Mouse (Mus musculus): ENCODE data around the gene Prap1. TPM values are rescaled to one million over a fixed set of nuclear protein-coding genes. Genes with fewer than 3 reads are reported as not detected.

Prap1 gene
- not detected in 2 replicates for polyA plus RNA-seq (2016; fragmentation: Nextera tagmentation; extraction: Ambion mirVana)

DNA sequence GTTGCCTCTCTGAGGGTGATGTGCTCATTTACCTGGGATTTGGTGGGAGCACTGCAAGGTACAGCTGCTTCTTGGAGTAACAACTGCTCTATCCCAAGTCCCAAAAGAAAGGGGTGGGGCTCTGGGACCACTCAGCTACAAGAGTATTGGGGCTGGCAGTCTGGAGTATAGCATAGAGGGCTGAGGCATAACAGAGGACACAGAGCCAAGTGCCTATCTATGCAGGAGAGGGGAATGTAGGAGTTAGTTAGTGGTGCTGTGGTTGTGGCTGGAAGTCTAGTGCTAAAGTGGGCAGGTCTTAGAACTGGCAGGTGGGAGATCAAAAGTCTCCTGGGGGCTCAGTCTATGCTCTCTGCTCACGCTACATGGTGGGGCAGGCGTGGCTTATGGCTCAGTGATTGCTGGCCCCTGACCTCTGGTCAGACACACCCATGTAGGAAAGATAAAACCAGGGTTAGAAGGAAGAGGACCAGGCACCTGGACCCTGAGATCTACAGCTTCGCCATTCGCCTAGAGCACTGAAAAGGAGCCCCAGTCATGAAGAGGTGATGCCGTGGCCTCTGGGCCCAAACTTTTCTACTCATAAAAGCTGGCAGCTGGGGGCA lies at the start of gene Prap1:
Prap1 (plus strand) TSS at position 472 of the 605 bp plus-strand sequence.
- H3K36me3 ChIP-seq (replicated peaks) = no peaks in the 10 kb centered on the region
- 76% methylated on average over 5 of the region's 5 CpGs for WGBS
- 0 out of 2 replicates have a peak, but pooled peaks cover 3% of the 10 kb centered on the region for H3K27me3 ChIP-seq (replicated peaks; ENCODE audit: low read depth, poor library complexity, severe bottlenecking)
- H3K27ac ChIP-seq (replicated peaks) = no peak within 1 kb of the TSS
- no peak within 1 kb of the TSS for H3K4me3 ChIP-seq
- no peaks in the 10 kb centered on the region for H3K9me3 ChIP-seq
- peaks cover 9% of the 10 kb centered on the region for H3K4me1 ChIP-seq
- DNase-seq (ENCODE audit: low spot score) = no peak

DNA sequence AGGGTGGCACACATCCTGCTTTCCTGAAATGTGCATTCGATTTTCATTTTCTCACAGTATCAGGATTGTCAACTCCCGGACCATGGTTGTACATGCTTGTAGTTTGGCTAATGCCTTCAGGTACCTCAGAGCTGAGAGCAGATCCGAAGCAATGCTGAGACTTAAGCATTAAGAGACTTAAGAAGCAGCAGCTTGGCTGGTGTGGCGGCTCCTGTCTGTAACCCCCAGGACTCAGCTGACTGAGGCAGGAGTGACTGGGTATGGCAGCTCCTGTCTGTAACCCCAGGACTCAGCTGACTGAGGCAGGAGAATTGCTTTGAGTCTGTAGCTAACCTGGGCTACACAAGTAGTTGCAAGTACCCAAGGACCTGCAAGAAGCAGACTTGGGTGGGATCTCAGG lies 47.6 kb upstream of the Prap1 start:
- Histone ChIP-seq H3K27ac (replicated peaks) (no peak overlapping the region), H3K36me3 (replicated peaks) (peaks cover 7% of the 10 kb centered on the region), H3K4me3 (no peak overlapping the region), H3K4me1 (peaks cover 22% of the 10 kb centered on the region), H3K27me3 (replicated peaks; ENCODE audit: low read depth, poor library complexity, severe bottlenecking) (peaks cover 72% of the 10 kb centered on the region), H3K9me3 (no peaks in the 10 kb centered on the region)
- no peak for DNase-seq (ENCODE audit: low spot score)
- 81% methylated on average over 4 of the region's 4 CpGs for WGBS

DNA sequence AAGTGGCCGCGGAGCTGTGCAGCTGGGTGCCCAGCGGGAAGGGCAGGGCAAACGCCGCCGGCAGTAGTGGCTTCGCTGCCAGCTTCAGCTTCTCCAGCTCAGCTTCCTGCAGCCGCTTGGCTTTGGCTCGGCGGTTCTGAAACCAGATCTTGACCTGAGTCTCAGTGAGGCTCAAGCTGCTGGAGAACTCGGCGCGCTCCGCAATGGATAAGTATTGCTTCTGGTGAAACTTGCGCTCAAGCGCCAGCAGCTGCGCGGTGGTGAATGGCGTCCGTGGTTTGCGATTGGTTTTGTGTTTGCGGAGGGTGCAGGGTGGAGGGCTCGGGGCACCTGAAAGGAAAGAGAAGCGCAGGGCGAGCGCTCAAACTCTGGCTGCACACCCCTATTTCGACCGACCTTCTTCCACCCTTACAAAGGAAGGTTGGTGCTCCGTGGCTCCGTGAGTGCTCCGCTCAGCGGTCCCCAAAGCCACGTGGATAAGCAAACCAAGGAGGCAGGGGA lies 45.3 kb upstream of the Prap1 start:
- Histone ChIP-seq H3K27me3 (replicated peaks; ENCODE audit: low read depth, poor library complexity, severe bottlenecking) (peaks cover 95% of the 10 kb centered on the region), H3K4me3 (peak overlapping the region; percentile 53), H3K36me3 (replicated peaks) (no peaks in the 10 kb centered on the region), H3K4me1 (peaks cover 22% of the 10 kb centered on the region), H3K27ac (replicated peaks) (no peak overlapping the region; the same call in 1 of the 2 replicates), H3K9me3 (no peaks in the 10 kb centered on the region)
- peak; percentile 67 for DNase-seq (ENCODE audit: low spot score)
- under 1% methylated on average over 33 of the region's 33 CpGs for WGBS

DNA sequence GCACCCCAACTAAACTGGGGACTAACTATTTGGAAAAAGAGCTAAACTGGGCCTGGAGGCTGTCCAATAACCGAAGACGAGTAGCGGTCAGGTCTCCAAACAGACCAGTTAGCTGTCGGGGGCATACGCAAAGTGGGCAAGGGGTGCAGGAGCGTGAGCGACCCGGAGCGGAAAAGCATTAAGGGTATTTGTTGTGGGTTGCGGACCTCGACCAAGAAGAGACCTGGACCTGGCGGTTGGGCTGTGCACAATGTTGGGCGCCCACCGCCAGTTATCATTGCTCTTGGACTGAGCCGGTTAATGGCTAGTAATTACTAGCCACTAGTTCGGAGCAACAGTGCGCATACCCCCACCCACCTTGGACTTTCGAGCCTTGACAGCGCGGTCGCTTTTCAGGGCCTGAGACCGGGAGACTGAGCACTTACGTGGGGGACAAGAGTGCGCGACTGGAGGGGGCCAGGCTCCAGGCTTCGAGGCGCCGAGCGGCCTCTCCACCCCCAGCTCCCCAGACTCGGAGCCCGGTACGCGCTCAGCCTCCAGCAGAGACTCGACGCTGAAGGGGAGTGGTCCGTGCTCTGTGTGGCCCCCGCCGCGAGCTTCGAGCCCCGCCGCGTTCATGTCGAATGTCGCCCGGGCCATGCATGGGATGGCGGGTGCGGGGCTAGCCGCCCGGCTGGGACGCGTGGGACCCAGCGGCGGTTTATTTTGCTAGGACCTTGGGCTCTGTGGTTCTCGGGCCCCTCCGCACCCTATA lies 44.7 kb upstream of the Prap1 start, which contains the start of gene Msx3:
Msx3 (minus strand) TSS at position 729 of the 754 bp plus-strand sequence.
- no peak within 1 kb of the TSS for H3K27ac ChIP-seq (replicated peaks)

DNA sequence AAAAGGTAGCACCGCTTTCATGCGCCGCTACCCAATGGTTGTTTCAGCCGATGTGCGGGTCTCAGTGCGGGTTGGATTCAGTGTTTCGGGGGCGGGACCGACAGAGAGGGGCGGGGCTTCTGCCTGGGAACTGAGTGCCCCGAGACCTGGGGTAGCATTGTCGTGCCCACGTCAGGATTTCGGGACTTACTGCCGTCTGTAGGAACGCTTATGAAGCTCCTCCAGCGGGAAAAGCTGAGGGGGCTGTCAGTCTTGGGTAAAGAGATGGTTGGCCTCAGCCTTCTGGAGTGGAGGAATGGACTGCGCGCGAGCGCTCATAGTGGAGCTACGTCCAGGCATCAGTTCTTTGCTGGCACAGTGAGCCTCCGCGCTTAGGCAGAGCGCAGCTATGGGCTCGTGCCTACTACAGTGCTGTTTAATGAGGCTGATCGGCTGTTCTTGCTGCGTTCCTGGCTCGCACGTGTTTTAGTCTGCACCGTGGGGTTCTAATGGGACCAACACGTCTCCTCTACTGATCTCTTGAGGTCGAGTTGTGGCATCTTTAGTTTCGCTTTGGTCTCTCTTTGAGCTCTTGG lies 44.0 kb upstream of the Prap1 start:
- peak; percentile 55 for DNase-seq (ENCODE audit: low spot score)
- Histone ChIP-seq H3K4me1 (peaks cover 22% of the 10 kb centered on the region), H3K27me3 (replicated peaks; ENCODE audit: low read depth, poor library complexity, severe bottlenecking) (peaks cover 100% of the 10 kb centered on the region), H3K9me3 (no peaks in the 10 kb centered on the region), H3K4me3 (peak overlapping the region; percentile 53), H3K27ac (replicated peaks) (no peak overlapping the region), H3K36me3 (replicated peaks) (no peaks in the 10 kb centered on the region)
- under 1% methylated on average over 34 of the region's 34 CpGs for WGBS

More for the DNA sequence above, 44.7 kb upstream of the Prap1 start, which contains the start of gene Msx3:
- peak within 1 kb of the TSS; percentile 53 for H3K4me3 ChIP-seq
- peaks cover 22% of the 10 kb centered on the region for H3K4me1 ChIP-seq
- peaks cover 100% of the 10 kb centered on the region for H3K27me3 ChIP-seq (replicated peaks; ENCODE audit: low read depth, poor library complexity, severe bottlenecking)
- WGBS = under 1% methylated on average over 56 of the region's 56 CpGs
- no peaks in the 10 kb centered on the region for H3K36me3 ChIP-seq (replicated peaks)
- DNase-seq (ENCODE audit: low spot score) = peak; percentile 53
- no peaks in the 10 kb centered on the region for H3K9me3 ChIP-seq

DNA sequence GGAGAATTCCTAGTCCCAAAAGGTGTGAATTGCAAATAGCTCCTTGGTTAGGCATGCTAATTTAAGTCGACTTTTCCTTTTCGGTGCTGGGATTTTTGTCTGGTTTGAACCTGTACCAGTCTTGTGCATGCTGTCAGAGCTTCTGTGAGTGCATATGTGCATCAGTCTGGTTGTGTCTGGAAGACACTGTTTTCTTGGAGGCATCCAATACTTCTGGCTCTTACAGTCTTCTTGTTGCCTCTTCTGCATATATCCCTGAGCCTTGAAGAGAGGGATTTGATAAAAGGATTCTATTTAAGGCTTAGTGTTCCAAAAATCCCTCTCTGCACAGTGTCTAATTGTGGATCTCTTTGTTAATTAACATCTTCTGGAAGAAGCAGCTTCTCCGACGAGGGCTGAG lies 39.1 kb upstream of the Prap1 start:
- Histone ChIP-seq H3K4me3 (no peak overlapping the region), H3K9me3 (no peaks in the 10 kb centered on the region), H3K27me3 (replicated peaks; ENCODE audit: low read depth, poor library complexity, severe bottlenecking) (peaks cover 100% of the 10 kb centered on the region), H3K36me3 (replicated peaks) (no peaks in the 10 kb centered on the region), H3K4me1 (peaks cover 27% of the 10 kb centered on the region), H3K27ac (replicated peaks) (no peak overlapping the region)
- DNase-seq (ENCODE audit: low spot score) = no peak
- 80% methylated on average over 4 of the region's 4 CpGs for WGBS

DNA sequence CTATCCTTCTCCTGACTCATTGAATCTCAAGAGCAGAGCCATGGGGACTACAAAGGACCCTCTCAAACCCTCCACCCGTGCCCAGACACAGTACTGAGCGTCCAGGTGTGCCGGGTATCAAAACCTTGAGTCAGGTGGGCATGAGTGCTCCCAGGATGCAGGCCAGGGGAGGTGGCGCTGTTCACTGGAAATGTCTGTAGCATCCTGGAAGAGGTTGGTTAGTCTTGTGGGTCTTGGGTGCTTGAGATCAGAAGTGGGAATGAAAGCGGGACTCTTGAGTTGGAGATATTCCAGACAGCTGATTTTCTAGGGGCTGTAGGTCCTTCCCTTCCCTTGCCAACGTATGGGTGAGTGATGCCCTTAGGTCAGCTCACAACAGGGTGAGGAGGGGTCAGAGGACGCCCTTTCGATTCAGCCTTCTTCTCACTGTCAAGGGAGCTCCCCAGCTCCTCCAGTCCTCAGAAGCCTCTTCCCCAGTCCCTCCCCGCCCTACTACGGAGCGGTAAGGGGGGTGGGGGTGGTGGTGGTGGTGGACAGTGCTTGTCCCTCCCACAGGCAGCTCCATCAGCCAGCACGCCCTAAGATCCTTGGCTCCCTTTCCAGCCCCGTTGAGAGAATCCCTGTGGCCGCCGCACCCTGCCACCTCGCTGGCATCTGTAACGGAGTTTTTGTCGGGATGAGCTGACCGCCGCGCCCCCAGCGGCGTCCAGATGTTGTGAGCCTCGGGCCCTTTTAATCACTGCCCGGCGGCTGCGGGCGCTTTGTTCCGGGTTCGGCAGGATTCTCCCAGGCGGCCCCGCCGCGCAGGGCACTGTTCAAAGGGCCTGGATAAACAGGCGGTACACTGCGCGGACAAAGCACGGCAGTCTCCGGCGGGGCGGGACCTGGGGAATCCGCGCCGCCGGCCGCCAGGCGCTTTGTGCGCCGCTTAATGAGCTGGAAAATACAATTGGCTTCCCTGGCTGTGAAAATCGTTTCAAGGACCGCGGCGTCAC lies 35.5 kb upstream of the Prap1 start:
- no peaks in the 10 kb centered on the region for H3K9me3 ChIP-seq
- no peaks in the 10 kb centered on the region for H3K36me3 ChIP-seq (replicated peaks)
- DNase-seq (ENCODE audit: low spot score) = peak; percentile 86
- peaks cover 100% of the 10 kb centered on the region for H3K27me3 ChIP-seq (replicated peaks; ENCODE audit: low read depth, poor library complexity, severe bottlenecking)
- peaks cover 49% of the 10 kb centered on the region for H3K4me1 ChIP-seq
- 3% methylated on average over 53 of the region's 53 CpGs for WGBS
- peak overlapping the region; percentile 66 for H3K4me3 ChIP-seq
- H3K27ac ChIP-seq (replicated peaks) = peak overlapping the region; percentile 89

- H3K36me3 ChIP-seq (replicated peaks) = no peaks in the 10 kb centered on the region
- H3K4me3 ChIP-seq = peak overlapping the region; percentile 66
- peaks cover 53% of the 10 kb centered on the region for H3K4me1 ChIP-seq
- whole genome bisulfite sequencing = 17% methylated on average over 7 of the region's 7 CpGs
- peak overlapping the region; percentile 89 for H3K27ac ChIP-seq (replicated peaks)
- peaks cover 100% of the 10 kb centered on the region for H3K27me3 ChIP-seq (replicated peaks; ENCODE audit: low read depth, poor library complexity, severe bottlenecking)
- DNase-seq (ENCODE audit: low spot score) = no peak
- no peaks in the 10 kb centered on the region for H3K9me3 ChIP-seq
These were observed 34.7 kb upstream of the Prap1 start for GRCm38 (mm10) chr7:140058528-140058927.

DNA sequence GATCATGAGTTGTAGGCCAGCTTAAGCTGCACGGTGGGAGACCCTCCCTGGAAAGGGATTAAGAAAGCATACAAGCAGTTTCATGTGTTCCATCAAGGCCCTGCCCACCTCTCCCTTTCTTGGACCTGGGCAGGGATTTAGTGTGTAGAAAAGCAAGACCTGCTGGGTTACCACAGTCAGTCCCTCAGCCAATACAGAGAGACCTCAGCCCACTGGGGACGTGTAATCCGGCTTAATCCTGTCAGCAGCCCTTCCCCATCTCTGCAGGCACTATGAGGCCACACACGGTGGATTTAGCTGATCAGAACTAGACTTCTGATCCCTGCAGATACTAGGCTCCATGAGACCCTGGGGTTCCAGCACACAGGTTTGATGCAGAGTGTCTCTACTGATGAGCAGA lies 33.6 kb upstream of the Prap1 start:
- peaks cover 53% of the 10 kb centered on the region for H3K4me1 ChIP-seq
- no peak for DNase-seq (ENCODE audit: low spot score)
- WGBS = 19% methylated on average over 4 of the region's 4 CpGs

DNA sequence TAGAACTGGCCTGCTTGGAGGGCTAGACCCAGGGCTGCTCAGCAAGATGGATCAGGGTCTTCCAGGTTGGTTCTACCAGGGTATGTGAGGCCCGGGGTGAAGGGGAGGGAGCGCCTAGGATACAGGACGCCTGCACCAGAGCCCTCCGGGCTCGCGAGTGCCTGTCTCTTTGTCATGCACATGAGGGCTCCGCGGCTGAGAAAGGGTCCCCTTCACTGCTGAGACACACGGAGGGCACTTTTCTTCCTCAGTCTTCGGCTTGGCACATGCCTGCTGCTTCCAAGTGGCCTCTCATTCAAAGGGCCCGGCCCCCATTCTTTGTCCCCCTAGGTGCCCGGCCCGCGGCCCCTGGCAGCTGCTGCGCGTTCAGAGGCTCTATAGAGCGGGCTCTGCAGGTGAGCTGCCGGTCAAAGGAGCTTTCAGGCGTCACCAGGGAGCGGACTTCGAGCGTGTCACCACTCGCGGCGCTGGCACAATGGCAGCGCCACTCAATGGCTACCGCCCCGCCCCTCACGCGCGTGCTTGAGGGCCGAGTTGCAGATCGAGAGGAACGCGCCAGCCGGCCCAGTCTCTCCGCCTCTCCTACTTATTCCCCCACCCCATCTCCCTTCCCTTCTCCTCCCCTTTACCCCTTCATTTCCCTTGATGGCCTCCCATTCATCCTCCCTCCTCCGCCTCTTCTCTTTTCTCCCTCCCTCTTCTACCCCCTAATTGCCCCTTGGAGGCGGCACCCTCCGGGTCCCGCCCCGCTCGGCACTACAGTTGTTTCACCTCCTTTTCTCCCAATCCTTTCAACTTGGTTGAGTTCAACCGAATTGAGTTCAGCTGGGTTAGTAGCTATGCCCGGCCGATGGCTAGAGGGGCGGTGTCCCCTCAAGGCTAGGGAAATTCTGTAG lies 32.0 kb upstream of the Prap1 start:
- Histone ChIP-seq H3K9me3 (no peaks in the 10 kb centered on the region), H3K4me3 (peak overlapping the region; percentile 58), H3K27ac (replicated peaks) (peak overlapping the region; percentile 80), H3K4me1 (peaks cover 53% of the 10 kb centered on the region), H3K36me3 (replicated peaks) (no peaks in the 10 kb centered on the region), H3K27me3 (replicated peaks; ENCODE audit: low read depth, poor library complexity, severe bottlenecking) (peaks cover 100% of the 10 kb centered on the region)
- under 1% methylated on average over 47 of the region's 47 CpGs for WGBS
- DNase-seq (ENCODE audit: low spot score) = peak; percentile 79

More for the DNA sequence above, 33.6 kb upstream of the Prap1 start:
- Histone ChIP-seq H3K27me3 (replicated peaks; ENCODE audit: low read depth, poor library complexity, severe bottlenecking) (peaks cover 100% of the 10 kb centered on the region), H3K36me3 (replicated peaks) (no peaks in the 10 kb centered on the region), H3K27ac (replicated peaks) (no peak overlapping the region), H3K9me3 (no peaks in the 10 kb centered on the region), H3K4me3 (no peak overlapping the region)

- under 1% methylated on average over 6 of the region's 6 CpGs for WGBS
- no peak for DNase-seq (ENCODE audit: low spot score)
- Histone ChIP-seq H3K4me1 (peaks cover 53% of the 10 kb centered on the region), H3K9me3 (no peaks in the 10 kb centered on the region), H3K4me3 (peak overlapping the region; percentile 58), H3K36me3 (replicated peaks) (no peaks in the 10 kb centered on the region), H3K27ac (replicated peaks) (no peak overlapping the region; the same call in 1 of the 2 replicates), H3K27me3 (replicated peaks; ENCODE audit: low read depth, poor library complexity, severe bottlenecking) (peaks cover 100% of the 10 kb centered on the region)
These were observed 31.4 kb upstream of the Prap1 start for GRCm38 (mm10) chr7:140061832-140062130.
